Mouse (Mus musculus) liver, adult 2 months (tissue): ENCODE data around the gene Rwdd2a.

Experiments
- CTCF ChIP-seq: fragments of 200-500 bp; IDR thresholded peaks from 2 replicates; pipeline ENCODE4 v1.5.1; 2011; ENCODE audit warnings: low read depth, low read length, control low read depth
- POLR2A ChIP-seq: fragments of 200-500 bp; IDR thresholded peaks from 2 replicates; pipeline ENCODE4 v1.6.1; 2011; ENCODE audit warnings: low read length, control low read depth; ENCODE audit not compliant: insufficient read depth; ENCODE audit errors: extremely low read depth

- no peak for TF ChIP-seq POLR2A
- no peak for TF ChIP-seq CTCF
Measured at GRCm38 (mm10) chr9:86572196-86572595, 405 bp downstream of the Rwdd2a start.
